Mouse (Mus musculus) layer of hippocampus, adult 2 months (tissue): ENCODE measurements around the gene Nme9. TPM values are rescaled to one million over a fixed set of nuclear protein-coding genes. Genes with fewer than 3 reads are reported as not detected.
A peak's percentile ranks its signal among the peaks of the same experiment; 100 is the strongest.

Experiments
- DNase-seq, 2 experiments: peaks; one replicate each; pipeline ENCODE4 v3.0.0; 2022; ENCODE audit warnings: low spot score in 2 of 2
- H3K27ac ChIP-seq: fragments of 200-600 bp; 2 replicates; pipeline ENCODE4 v1.8.1; 2022
- H3K4me3 ChIP-seq: fragments of 200-600 bp; 2 replicates; pipeline ENCODE4 v1.8.1; 2022; ENCODE audit warnings: mild to moderate bottlenecking
- CTCF ChIP-seq: fragments of 200-600 bp; conservative IDR thresholded peaks from 2 replicates; pipeline ENCODE4 v1.8.1; 2022; ENCODE audit warnings: antibody characterized with exemption, mild to moderate bottlenecking, moderate library complexity
- total RNA-seq, 2 experiments: library from RNA; stranded (reverse); gene quantifications; 2 replicates each; pipeline ENCODE4 v1.2.3; 2021

Nme9 gene
- total RNA-seq, 2 experiments from 2014 or later, result 0.61 to 0.77 TPM

GRCm38 (mm10) chr9:99441647-99442433 lies 9.4 kb upstream of the Nme9 start:
- no peak for TF ChIP-seq CTCF
- DNase-seq, result no peak
- no peak overlapping the region for H3K27ac ChIP-seq
- H3K4me3 ChIP-seq, result no peak overlapping the region

GRCm38 (mm10) chr9:99444590-99445178 lies 6.6 kb upstream of the Nme9 start:
- no peak for DNase-seq
- H3K4me3 ChIP-seq, result no peak overlapping the region
- no peak overlapping the region for H3K27ac ChIP-seq
- TF ChIP-seq CTCF, result peak; percentile 80

GRCm38 (mm10) chr9:99446259-99446658 lies 5.0 kb upstream of the Nme9 start:
- DNase-seq, result no peak
- no peak overlapping the region for H3K27ac ChIP-seq

GRCm38 (mm10) chr9:99447323-99447722 lies 4.0 kb upstream of the Nme9 start:
- Histone ChIP-seq H3K27ac (no peak overlapping the region), H3K4me3 (no peak overlapping the region)
- TF ChIP-seq CTCF, result no peak
- DNase-seq, result peak in 1 of 2 experiments; percentile 62

More at GRCm38 (mm10) chr9:99446259-99446658, 5.0 kb upstream of the Nme9 start:
- no peak for TF ChIP-seq CTCF
- H3K4me3 ChIP-seq, result no peak overlapping the region

- peak in 1 of 2 experiments; percentile 49 for DNase-seq
- peak; percentile 71 for TF ChIP-seq CTCF
- no peak overlapping the region for H3K4me3 ChIP-seq
- no peak overlapping the region for H3K27ac ChIP-seq
Measured at GRCm38 (mm10) chr9:99449886-99450647, 1.2 kb upstream of the Nme9 start.

- TF ChIP-seq CTCF, result no peak
- Histone ChIP-seq H3K27ac (no peak overlapping the region), H3K4me3 (no peak overlapping the region)
- DNase-seq, result no peak
Measured at GRCm38 (mm10) chr9:99454211-99454610, 2.9 kb downstream of the Nme9 start.

GRCm38 (mm10) chr9:99458529-99459208 lies 7.4 kb downstream of the Nme9 start:
- H3K27ac ChIP-seq, result no peak overlapping the region
- peak in 1 of 2 experiments; percentile 58 for DNase-seq
- no peak overlapping the region for H3K4me3 ChIP-seq
- peak; percentile 87 for TF ChIP-seq CTCF

- no peak overlapping the region for H3K4me3 ChIP-seq
- TF ChIP-seq CTCF, result no peak
- no peak for DNase-seq
Measured at GRCm38 (mm10) chr9:99459730-99460129, 8.5 kb downstream of the Nme9 start.

GRCm38 (mm10) chr9:99464876-99465275 lies 13.6 kb downstream of the Nme9 start:
- Histone ChIP-seq H3K27ac (no peak overlapping the region), H3K4me3 (no peak overlapping the region)
- TF ChIP-seq CTCF, result no peak
- no peak for DNase-seq

More at GRCm38 (mm10) chr9:99459730-99460129, 8.5 kb downstream of the Nme9 start:
- H3K27ac ChIP-seq, result no peak overlapping the region

- Histone ChIP-seq H3K4me3 (no peak overlapping the region), H3K27ac (no peak overlapping the region)
- no peak for DNase-seq
- TF ChIP-seq CTCF, result no peak
Measured at GRCm38 (mm10) chr9:99468572-99468971, 17.3 kb downstream of the Nme9 start.

- TF ChIP-seq CTCF, result peak; percentile 72
- no peak for DNase-seq
- H3K4me3 ChIP-seq, result no peak overlapping the region
- no peak overlapping the region for H3K27ac ChIP-seq
Measured at GRCm38 (mm10) chr9:99469681-99470273, 18.5 kb downstream of the Nme9 start.
